Mouse (Mus musculus): ENCODE data around the gene Clec2d.

DNA sequence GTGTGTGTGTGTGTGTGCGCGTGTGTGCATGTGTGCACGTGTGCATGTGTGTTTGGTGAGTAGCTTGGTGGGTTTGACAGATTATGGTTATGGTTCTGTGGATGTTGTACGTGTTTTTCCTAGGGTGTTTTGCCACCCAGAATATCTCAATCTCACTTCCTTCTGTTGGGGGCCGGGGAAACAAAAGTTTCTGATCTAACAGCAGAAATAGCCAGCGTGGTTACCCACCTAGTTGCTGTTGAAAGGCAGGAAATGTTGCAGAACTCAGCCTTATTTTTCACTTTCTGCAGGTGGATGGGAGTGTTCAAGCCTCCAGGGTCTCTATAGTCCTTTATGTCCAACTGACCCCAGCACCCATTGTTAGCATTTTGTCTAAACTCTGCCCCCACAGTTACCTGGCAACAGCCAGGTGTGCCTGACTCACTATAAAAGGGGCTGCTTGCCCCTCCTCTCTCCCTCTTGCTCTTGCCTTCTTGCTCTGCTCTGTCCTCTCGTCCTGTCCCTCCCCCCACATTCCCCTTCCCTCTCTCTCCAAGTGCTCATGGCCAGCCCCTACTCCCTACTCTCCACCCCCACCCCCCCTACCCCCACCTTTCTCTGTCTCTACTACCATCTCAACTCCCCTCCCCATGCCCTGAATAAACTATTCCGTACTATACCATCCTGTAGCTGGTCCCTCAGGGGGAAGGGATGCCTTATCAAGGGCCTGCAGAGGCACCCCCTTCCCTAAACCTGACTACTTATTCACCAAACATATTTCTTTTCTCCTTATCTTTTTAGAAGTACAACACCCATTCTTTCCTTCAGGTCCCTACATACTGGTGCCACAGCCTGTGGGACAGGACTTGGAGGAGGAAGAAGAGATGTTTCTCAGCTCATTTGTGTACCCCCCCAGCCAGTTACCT, 54.3 kb downstream of the Clec2d start:
- TF ChIP-seq POLR2A (IDR thresholded peaks at IDR 0.05; ENCODE audit: low read depth, low read length) (peak; percentile 30; the same call in 1 of the 2 replicates), CTCF (IDR thresholded peaks at IDR 0.05; ENCODE audit: extremely low read depth, insufficient read depth, insufficient read length, insufficient replicate concordance) (no peak)
